Mouse (Mus musculus) urinary bladder, postnatal 10 days (tissue): ENCODE data around the gene Slc25a45.
A peak's percentile ranks its signal among the peaks of the same experiment; 100 is the strongest.

Experiments used
- DNase-seq: peaks from one replicate; pipeline ENCODE4 v3.0.0; 2022; ENCODE audit warnings: low spot score

The Slc25a45 gene

GRCm38 (mm10) chr19:5840890-5841388 is 36.7 kb upstream of the Slc25a45 start:
- no peak for DNase-seq

GRCm38 (mm10) chr19:5841389-5841946 is 36.1 kb upstream of the Slc25a45 start:
- no peak for DNase-seq

GRCm38 (mm10) chr19:5841999-5842784 is 35.4 kb upstream of the Slc25a45 start:
- DNase-seq: no peak

GRCm38 (mm10) chr19:5842785-5843730 is 34.5 kb upstream of the Slc25a45 start:
- no peak for DNase-seq

GRCm38 (mm10) chr19:5843781-5844691 is 33.6 kb upstream of the Slc25a45 start:
- no peak for DNase-seq

GRCm38 (mm10) chr19:5844831-5845318 is 32.7 kb upstream of the Slc25a45 start:
- DNase-seq: no peak

GRCm38 (mm10) chr19:5845319-5846135 is 32.1 kb upstream of the Slc25a45 start:
- peak; percentile 89 for DNase-seq

- DNase-seq: no peak
Measured at GRCm38 (mm10) chr19:5846154-5846553, 31.5 kb upstream of the Slc25a45 start.

- peak; percentile 45 for DNase-seq
Measured at GRCm38 (mm10) chr19:5846557-5847305, 30.9 kb upstream of the Slc25a45 start.

- no peak for DNase-seq
Measured at GRCm38 (mm10) chr19:5847306-5847796, 30.3 kb upstream of the Slc25a45 start.

- DNase-seq: no peak
Measured at GRCm38 (mm10) chr19:5848032-5848825, 29.4 kb upstream of the Slc25a45 start.

- DNase-seq: no peak
Measured at GRCm38 (mm10) chr19:5848826-5849672, 28.6 kb upstream of the Slc25a45 start.

- DNase-seq: peak; percentile 88
Measured at GRCm38 (mm10) chr19:5849843-5850527, 27.6 kb upstream of the Slc25a45 start.

GRCm38 (mm10) chr19:5850860-5851259 is 26.7 kb upstream of the Slc25a45 start:
- no peak for DNase-seq

- no peak for DNase-seq
Measured at GRCm38 (mm10) chr19:5851481-5851971, 26.1 kb upstream of the Slc25a45 start.

GRCm38 (mm10) chr19:5852035-5852722 is 25.4 kb upstream of the Slc25a45 start:
- no peak for DNase-seq
